Mouse (Mus musculus) adrenal gland, adult 2 months (tissue): ENCODE measurements at regions not wholly inside any gene's neighbourhood (a gene's known extent, or its start where the extent isn't known, plus 50 kb on each side); places are given as distances from the start of the nearest gene placed in this dataset.
A peak's percentile ranks its signal among the peaks of the same experiment; 100 is the strongest.

Source experiments
- DNase-seq: peaks from one replicate; pipeline ENCODE4 v3.0.0; 2021

- peak; percentile 71 for DNase-seq
Measured at GRCm38 (mm10) chrX:96019556-96019955, 62.8 kb upstream of the Las1l start.

GRCm38 (mm10) chrX:96020407-96020806, 63.6 kb upstream of the Las1l start:
- no peak for DNase-seq

- DNase-seq = no peak
Measured at GRCm38 (mm10) chrX:96025374-96025773, 68.6 kb upstream of the Las1l start.

- peak; percentile 34 for DNase-seq
Measured at GRCm38 (mm10) chrX:96025876-96026275, 69.1 kb upstream of the Las1l start.

GRCm38 (mm10) chrX:96031591-96031990, 64.3 kb upstream of the Msn start:
- DNase-seq = no peak

GRCm38 (mm10) chrX:96035307-96035706, 60.5 kb upstream of the Msn start:
- DNase-seq = no peak

- DNase-seq = no peak
Measured at GRCm38 (mm10) chrX:96042193-96042592, 53.6 kb upstream of the Msn start.
